Mouse (Mus musculus): ENCODE measurements at regions not wholly inside any gene's neighbourhood (a gene's known extent, or its start where the extent isn't known, plus 50 kb on each side); places are given as distances from the start of the nearest gene placed in this dataset.

- TF ChIP-seq CTCF (IDR thresholded peaks at IDR 0.05; ENCODE audit: insufficient read depth, low read length) (no peak), POLR2A (IDR thresholded peaks at IDR 0.05; ENCODE audit: borderline replicate concordance, extremely low read depth, low read depth, low read length) (no peak)
- no peak for DNase-seq
- 59% methylated on average over 7 of the region's 7 CpGs for WGBS
- Histone ChIP-seq H3K4me1 (ENCODE audit: control insufficient read depth, insufficient read depth, low read length) (no peaks in the 10 kb centered on the region), H3K4me3 (replicated peaks; ENCODE audit: extremely low read depth, low read depth, low read length) (no peak overlapping the region)
Observed at GRCm38 (mm10) chr13:26312246-26313010, 457.5 kb downstream of the Hdgfl1 start.

GRCm38 (mm10) chr13:26284073-26284444 lies 485.9 kb downstream of the Hdgfl1 start:
- Histone ChIP-seq H3K4me3 (replicated peaks; ENCODE audit: extremely low read depth, low read depth, low read length) (no peak overlapping the region), H3K4me1 (ENCODE audit: control insufficient read depth, insufficient read depth, low read length) (no peaks in the 10 kb centered on the region)
- DNase-seq = no peak
- TF ChIP-seq CTCF (IDR thresholded peaks at IDR 0.05; ENCODE audit: insufficient read depth, low read length) = no peak
- no peak for TF ChIP-seq POLR2A (IDR thresholded peaks at IDR 0.05; ENCODE audit: borderline replicate concordance, extremely low read depth, low read depth, low read length)
- WGBS = 64% methylated on average over 3 of the region's 3 CpGs

GRCm38 (mm10) chr13:26283397-26284072 lies 486.4 kb downstream of the Hdgfl1 start:
- Histone ChIP-seq H3K4me1 (ENCODE audit: control insufficient read depth, insufficient read depth, low read length) (no peaks in the 10 kb centered on the region), H3K4me3 (replicated peaks; ENCODE audit: extremely low read depth, low read depth, low read length) (no peak overlapping the region)
- TF ChIP-seq CTCF (IDR thresholded peaks at IDR 0.05; ENCODE audit: insufficient read depth, low read length) (no peak), POLR2A (IDR thresholded peaks at IDR 0.05; ENCODE audit: borderline replicate concordance, extremely low read depth, low read depth, low read length) (no peak)
- DNase-seq = no peak
- WGBS = 71% methylated on average over 6 of the region's 6 CpGs

GRCm38 (mm10) chr13:26282291-26282690 lies 487.7 kb downstream of the Hdgfl1 start:
- Histone ChIP-seq H3K4me3 (replicated peaks; ENCODE audit: extremely low read depth, low read depth, low read length) (no peak overlapping the region), H3K4me1 (ENCODE audit: control insufficient read depth, insufficient read depth, low read length) (no peaks in the 10 kb centered on the region)
- DNase-seq = no peak
- no peak for TF ChIP-seq CTCF (IDR thresholded peaks at IDR 0.05; ENCODE audit: insufficient read depth, low read length)
- no peak for TF ChIP-seq POLR2A (IDR thresholded peaks at IDR 0.05; ENCODE audit: borderline replicate concordance, extremely low read depth, low read depth, low read length)
- 77% methylated on average over 3 of the region's 3 CpGs for whole genome bisulfite sequencing

- 81% methylated on average over 3 of the region's 3 CpGs for WGBS
Observed at GRCm38 (mm10) chr13:26272850-26273249, 497.1 kb downstream of the Hdgfl1 start.

GRCm38 (mm10) chr13:26267501-26267900 lies 502.5 kb downstream of the Hdgfl1 start:
- 96% methylated on average over 2 of the region's 2 CpGs for WGBS
- no peak for DNase-seq

More at GRCm38 (mm10) chr13:26272850-26273249, 497.1 kb downstream of the Hdgfl1 start:
- TF ChIP-seq CTCF (IDR thresholded peaks at IDR 0.05; ENCODE audit: insufficient read depth, low read length) (no peak), POLR2A (IDR thresholded peaks at IDR 0.05; ENCODE audit: borderline replicate concordance, extremely low read depth, low read depth, low read length) (no peak)
- no peak for DNase-seq
- Histone ChIP-seq H3K4me3 (replicated peaks; ENCODE audit: extremely low read depth, low read depth, low read length) (no peak overlapping the region), H3K4me1 (ENCODE audit: control insufficient read depth, insufficient read depth, low read length) (no peaks in the 10 kb centered on the region)

GRCm38 (mm10) chr13:26235941-26236340 lies 534.0 kb downstream of the Hdgfl1 start:
- Histone ChIP-seq H3K4me1 (ENCODE audit: control insufficient read depth, insufficient read depth, low read length) (no peaks in the 10 kb centered on the region), H3K4me3 (replicated peaks; ENCODE audit: extremely low read depth, low read depth, low read length) (no peak overlapping the region)
- 52% methylated on average over 5 of the region's 5 CpGs for WGBS
- no peak for TF ChIP-seq POLR2A (IDR thresholded peaks at IDR 0.05; ENCODE audit: borderline replicate concordance, extremely low read depth, low read depth, low read length)
- TF ChIP-seq CTCF (IDR thresholded peaks at IDR 0.05; ENCODE audit: insufficient read depth, low read length) = no peak
- no peak for DNase-seq

More at GRCm38 (mm10) chr13:26267501-26267900, 502.5 kb downstream of the Hdgfl1 start:
- H3K4me1 ChIP-seq (ENCODE audit: control insufficient read depth, insufficient read depth, low read length) = no peaks in the 10 kb centered on the region
- TF ChIP-seq POLR2A (IDR thresholded peaks at IDR 0.05; ENCODE audit: borderline replicate concordance, extremely low read depth, low read depth, low read length) = no peak
- TF ChIP-seq CTCF (IDR thresholded peaks at IDR 0.05; ENCODE audit: insufficient read depth, low read length) = no peak
- H3K4me3 ChIP-seq (replicated peaks; ENCODE audit: extremely low read depth, low read depth, low read length) = no peak overlapping the region

GRCm38 (mm10) chr13:26234703-26235102 lies 535.3 kb downstream of the Hdgfl1 start:
- WGBS = 38% methylated on average over 1 of the region's 1 CpGs
- no peak for DNase-seq
- no peak overlapping the region for H3K4me3 ChIP-seq (replicated peaks; ENCODE audit: extremely low read depth, low read depth, low read length)
- H3K4me1 ChIP-seq (ENCODE audit: control insufficient read depth, insufficient read depth, low read length) = no peaks in the 10 kb centered on the region
- TF ChIP-seq POLR2A (IDR thresholded peaks at IDR 0.05; ENCODE audit: borderline replicate concordance, extremely low read depth, low read depth, low read length) = no peak
- TF ChIP-seq CTCF (IDR thresholded peaks at IDR 0.05; ENCODE audit: insufficient read depth, low read length) = no peak

- 76% methylated on average over 3 of the region's 3 CpGs for WGBS
- DNase-seq = no peak
- H3K4me1 ChIP-seq (ENCODE audit: control insufficient read depth, insufficient read depth, low read length) = no peaks in the 10 kb centered on the region
- TF ChIP-seq CTCF (IDR thresholded peaks at IDR 0.05; ENCODE audit: insufficient read depth, low read length) (no peak), POLR2A (IDR thresholded peaks at IDR 0.05; ENCODE audit: borderline replicate concordance, extremely low read depth, low read depth, low read length) (no peak)
- no peak overlapping the region for H3K4me3 ChIP-seq (replicated peaks; ENCODE audit: extremely low read depth, low read depth, low read length)
Observed at GRCm38 (mm10) chr13:26217299-26217698, 552.7 kb downstream of the Hdgfl1 start.

GRCm38 (mm10) chr13:26216579-26216978 lies 553.4 kb downstream of the Hdgfl1 start:
- Histone ChIP-seq H3K4me1 (ENCODE audit: control insufficient read depth, insufficient read depth, low read length) (no peaks in the 10 kb centered on the region), H3K4me3 (replicated peaks; ENCODE audit: extremely low read depth, low read depth, low read length) (no peak overlapping the region)
- TF ChIP-seq POLR2A (IDR thresholded peaks at IDR 0.05; ENCODE audit: borderline replicate concordance, extremely low read depth, low read depth, low read length) (no peak), CTCF (IDR thresholded peaks at IDR 0.05; ENCODE audit: insufficient read depth, low read length) (no peak)
- no peak for DNase-seq

All from lung, adult 2 months (tissue).